Mouse (Mus musculus): Measurements from ENCODE around the gene Taf5l.
"Not testable (repeated sequence)": the region's sequence is repeated elsewhere in the genome, so short reads cannot be mapped to it uniquely, and the experiment has no call there.

The Taf5l gene

DNA sequence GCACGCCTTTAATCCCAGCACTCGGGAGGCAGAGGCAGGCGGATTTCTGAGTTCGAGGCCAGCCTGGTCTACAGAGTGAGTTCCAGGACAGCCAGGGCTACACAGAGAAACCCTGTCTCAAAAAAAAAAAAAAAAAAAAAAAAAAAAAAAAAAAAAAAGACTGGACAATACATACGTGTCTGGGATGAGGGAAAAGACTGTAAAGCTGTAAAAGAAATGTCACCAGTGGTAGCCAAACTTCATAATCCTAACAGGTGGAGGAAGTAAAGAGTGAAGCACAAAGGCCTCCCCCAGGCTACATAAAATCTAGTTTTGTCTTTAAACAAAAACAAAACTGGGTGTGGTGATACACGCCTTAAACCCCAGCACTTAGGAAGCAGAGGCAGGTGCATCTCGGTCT lies 6.9 kb downstream of the Taf5l start:
- DNase-seq (ENCODE audit: low spot score), result not testable (repeated sequence)

DNA sequence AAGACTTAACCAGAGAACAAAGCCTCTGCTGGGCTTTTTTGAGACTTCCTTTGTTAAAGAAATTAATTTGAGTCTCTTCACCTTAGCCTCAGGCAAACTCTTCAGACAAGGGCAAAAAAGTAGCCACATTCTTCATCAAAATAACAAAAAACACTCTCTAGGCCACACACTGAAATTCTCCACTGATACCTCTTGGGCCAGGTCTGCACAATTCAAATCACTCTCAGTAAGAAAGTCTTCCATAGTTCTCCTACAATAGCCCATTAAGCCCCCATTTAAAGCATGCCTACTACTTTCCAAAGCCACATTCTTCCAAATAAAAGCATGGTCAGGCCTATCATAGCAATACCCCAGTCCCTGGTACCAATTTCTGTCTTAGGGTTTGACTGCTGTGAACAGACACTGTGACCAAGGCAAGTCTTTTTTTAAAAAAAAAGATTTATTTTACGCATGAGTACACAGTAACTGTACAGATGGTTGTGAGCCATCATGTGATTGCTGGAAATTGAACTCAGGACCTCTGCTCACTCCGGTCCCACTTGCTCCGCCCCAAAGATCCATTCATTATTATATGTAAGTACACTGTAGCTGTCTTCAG lies 9.1 kb downstream of the Taf5l start:
- no peak for DNase-seq (ENCODE audit: low spot score)

DNA sequence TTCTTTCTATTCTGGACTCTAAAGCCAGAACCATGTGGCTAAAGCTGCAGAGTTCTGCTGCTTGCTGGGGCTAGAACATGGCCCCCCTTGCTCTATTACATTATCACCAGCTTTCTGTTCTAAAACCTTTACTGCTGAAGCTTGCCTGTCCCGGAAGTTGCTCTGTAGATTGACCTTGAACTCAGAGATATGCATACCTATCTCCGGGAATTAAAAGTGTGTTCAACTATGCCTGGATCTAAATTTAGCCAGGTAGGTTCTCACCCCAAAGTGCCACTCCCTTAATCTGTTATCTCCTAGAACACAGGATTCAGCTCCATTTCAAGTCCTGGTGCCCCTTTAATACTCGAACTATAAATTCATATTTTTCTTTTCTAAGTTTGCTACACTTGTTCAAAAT lies 9.6 kb downstream of the Taf5l start:
- DNase-seq (ENCODE audit: low spot score), result no peak

DNA sequence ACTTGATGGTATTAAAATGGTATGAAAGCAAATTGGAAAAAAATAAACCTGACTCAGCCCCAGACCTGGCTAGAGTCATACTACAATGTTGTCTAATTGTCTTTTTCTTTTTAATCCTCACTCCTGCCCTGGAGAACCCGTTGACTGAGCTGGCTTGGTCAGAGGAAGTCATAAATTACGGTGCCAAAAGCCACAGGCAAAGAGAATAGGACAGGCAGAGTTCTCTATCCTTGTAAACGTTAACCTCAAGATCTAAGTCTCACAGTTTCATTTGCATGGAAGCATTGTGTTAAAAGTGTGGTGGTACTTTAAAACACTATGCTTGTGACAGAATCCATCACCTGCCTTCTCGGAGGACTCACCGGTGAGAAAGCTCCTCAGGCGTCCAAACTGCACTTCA lies 13.4 kb downstream of the Taf5l start:
- DNase-seq (ENCODE audit: low spot score), result no peak

DNA sequence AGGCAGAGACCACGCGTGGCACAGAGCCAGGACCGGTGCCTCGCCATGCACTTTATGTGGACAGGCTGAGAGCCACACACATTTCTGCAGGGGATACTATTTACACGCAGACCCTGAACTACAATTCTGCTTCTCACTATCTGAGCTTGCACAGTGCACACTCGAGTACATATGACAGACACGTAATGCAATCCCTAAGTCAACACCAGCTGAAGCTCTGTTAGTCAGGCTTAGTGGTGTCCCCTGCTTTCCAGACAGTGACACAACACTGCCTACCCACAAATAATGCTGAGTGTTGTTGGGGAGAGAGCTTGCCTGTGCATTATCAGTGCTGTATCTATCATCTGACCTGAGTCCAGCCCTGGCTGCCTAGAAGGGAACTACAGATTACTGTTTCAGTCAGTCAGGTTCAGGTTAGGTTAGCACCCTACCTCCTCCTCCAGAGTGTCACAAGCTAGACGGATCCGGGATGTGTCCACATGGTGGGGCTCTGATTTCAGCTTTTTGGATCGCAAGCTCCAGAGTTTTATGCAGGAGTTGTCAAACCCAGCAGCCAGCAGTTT lies 18.6 kb downstream of the Taf5l start:
- DNase-seq (ENCODE audit: low spot score), result no peak

DNA sequence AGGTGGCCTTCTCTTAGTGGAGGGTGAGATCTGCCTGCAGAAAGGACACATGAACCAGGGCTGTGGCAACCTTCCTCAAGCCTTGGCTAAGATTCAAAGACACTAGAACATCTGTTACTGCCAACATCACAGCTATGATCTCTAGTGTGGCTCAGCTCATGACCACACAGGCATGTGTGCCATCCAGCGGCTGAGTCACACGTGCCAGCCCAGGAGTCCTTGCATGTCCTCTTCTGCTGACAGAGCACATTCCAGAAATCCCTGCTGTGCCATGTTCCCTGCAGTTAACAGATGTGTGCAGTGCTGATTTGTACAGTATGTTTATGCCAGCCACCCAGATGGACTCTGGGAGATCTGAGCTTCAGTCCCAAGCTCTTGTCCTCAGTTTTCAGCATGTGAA lies 21.6 kb downstream of the Taf5l start:
- no peak for DNase-seq (ENCODE audit: low spot score)

DNA sequence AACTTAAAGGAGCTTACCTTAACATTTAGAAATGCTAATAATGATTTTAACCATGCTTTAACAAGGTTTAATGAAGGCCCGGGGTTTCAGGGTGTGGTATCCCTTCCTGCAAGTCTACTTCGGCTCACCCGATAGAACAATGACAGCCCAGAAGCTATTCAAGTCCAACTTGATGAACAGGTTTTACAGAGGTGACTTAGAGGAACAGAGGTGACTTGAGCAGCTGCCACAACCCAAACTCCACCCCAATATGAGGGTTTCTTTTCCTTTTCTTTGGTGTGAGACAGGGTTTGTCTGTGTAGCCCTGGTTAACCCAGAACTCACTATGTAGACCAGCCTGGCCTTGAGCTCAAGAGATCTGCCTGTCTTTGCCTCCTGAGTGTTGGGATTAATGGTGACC lies 27.2 kb downstream of the Taf5l start:
- DNase-seq (ENCODE audit: low spot score), result no peak

DNA sequence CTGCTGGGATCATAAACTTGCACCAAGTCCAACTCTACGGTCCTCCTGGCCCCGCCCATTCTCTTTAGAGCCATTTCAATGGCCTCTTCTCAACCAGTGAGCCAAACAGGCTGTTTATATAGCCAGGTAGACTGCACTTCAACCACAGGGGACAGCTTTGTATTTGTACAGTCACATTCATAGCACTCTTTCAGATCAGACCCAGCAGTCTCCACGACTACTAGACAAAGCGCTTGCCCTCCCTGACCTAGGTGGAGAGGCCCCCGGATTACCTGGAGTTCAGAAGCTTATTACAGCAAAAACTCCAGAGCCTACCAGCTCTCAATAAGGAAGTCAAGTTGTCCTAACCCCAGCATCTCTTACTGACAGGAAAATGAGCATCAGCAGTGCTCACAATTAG lies 27.6 kb downstream of the Taf5l start:
- no peak for DNase-seq (ENCODE audit: low spot score)

DNA sequence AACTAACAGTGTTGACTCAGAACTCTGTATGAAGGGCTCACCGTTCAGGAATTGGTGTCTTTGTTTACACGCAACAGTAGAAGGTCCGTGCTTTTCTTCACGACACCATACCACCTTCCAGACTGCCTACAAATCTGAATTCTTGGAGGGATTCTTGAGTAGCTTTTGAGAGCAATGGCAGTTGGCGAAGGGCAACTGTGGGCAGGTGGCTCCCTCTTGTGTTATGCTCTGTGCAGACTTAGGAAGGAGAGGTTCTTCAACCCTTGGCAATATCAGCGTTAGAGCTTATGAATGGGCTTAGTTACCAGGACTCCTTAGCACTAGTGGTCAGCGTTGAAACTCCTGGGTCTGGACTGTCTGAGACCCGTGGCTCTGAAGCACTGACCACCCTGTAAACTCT lies 28.6 kb downstream of the Taf5l start:
- no peak for DNase-seq (ENCODE audit: low spot score)

DNA sequence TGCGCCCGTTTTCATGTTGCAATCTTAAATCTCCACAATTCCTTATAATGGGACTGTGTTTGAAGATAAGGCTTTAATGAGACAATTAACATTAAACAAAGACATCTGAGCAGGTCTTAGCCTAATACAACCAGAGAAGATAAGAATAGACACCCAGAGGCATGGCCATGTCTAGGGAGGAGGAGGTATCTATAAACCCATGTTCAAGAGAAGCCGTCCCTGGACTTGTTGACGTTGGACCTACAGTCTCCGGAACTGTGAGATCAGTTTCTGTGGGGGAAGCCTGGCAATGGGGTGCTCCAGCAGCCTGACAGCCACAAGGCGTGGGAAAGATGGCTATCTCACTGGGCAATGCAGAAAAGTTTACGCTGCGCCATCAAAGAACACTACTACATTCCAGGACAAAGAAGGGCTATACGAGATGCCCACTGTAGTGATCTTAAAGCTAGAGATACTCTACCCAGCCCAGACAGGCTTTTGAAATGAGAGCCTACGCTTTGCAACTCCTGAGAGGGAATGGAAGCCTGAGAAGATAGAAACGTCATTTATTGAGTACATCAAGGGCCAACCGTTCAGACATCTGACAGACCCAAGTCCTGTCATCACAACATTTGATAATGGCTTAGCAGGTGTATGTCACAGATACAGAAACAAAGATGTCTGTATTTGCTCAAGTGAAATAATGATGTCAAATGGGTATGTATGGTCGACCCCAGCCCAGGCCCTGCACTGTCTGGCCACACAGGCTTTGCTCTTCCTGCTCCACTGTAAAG lies 30.7 kb downstream of the Taf5l start:
- DNase-seq (ENCODE audit: low spot score), result no peak

DNA sequence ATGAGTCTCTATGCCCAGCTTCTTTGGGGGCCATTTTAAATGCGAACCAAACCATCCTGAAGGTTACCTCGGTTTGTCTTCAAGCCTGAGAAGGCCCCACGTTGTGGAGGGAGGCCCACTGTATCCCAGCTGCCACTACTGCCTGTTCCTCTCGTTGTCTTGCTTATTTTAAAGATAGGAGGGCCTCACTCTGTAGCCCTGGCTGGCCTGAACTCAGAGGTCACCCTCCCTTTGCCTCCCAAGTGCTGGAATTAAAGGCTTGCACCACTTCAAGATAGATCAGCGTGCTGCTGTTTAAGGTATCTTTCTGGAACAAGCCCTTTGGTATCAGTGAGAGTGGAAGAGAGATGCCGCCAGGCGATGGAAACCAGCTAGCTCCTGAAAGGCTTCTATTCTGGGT lies 32.1 kb downstream of the Taf5l start:
- DNase-seq (ENCODE audit: low spot score), result no peak

DNA sequence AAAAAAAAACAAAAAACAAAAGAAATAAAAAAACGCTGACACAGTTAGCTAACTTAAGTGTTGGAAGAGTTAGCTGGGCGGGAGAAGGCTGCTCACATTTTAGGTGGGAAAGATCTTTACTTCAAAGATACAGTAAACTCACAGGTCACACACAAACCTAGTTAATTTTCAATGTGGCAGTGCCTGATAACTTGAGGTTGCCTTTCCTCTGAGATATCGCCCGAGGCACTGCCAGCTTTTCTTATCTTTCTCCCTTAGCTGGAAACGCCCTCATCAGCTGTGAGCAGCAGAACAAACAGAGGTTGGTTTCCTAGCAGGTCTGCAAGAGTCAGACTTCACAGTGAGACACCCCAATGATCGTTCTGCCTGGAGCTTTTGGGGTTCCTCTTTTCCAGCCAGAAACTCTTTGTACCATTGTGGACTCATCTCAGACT lies 32.6 kb downstream of the Taf5l start:
- DNase-seq (ENCODE audit: low spot score), result no peak

DNA sequence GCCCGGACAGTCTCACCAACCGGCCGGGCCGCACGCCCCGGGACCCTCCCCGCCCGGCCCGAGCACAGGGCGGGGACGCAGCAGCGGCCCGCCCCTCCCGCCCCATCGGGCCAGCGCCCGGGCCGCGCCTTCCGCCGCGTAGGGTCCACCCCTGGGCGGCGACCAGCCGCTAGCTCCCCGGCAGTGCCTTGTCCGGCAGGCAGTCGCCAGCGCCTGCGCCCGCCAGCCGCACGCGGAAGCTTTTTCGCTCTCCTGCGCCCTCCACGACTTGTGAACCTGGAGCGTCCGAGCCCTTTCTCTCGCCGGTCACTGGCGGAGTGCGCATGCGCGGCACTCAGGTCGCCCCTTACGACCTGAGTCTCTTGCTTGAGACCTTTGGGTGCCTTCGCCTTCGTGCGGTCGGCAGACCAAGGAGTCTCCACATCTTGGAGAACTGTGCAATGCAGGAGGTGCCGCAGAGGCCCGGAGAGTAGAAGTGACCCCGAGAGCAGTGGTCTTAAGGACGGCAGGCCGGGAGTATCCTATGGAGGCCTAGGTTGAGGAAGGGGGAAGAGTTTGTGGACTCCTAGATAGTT lies 38.3 kb downstream of the Taf5l start, which contains the start of gene Abcb10:
TSS of gene Abcb10 (minus strand) at position 297 of the 575 bp plus-strand sequence.
- DNase-seq (ENCODE audit: low spot score), result peak; percentile 50

DNA sequence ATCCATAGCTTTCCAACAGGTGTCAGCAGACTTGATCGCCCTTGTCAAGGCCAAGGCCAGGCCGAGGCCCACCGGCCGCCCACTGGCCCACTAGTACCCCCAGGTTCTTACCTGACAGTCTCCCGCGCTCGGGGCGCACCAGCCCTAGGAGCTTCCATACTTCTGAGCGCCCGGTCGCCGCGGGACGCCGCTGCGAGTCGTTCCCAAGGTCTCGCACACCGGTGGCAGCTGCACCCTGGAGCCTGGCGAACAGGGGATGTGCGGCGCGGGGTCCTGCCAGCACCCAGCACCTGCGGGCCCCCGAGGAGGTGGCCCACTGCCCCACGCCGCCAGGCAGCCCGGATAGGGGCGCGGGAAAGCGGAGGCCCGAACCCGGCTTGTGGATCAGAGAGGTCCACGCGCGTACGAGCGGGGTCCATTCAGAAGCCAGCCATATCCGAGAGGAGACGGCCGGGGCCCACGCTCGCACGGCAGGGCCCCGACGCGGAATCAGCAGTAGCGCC lies 38.9 kb downstream of the Taf5l start:
- DNase-seq (ENCODE audit: low spot score), result no peak

DNA sequence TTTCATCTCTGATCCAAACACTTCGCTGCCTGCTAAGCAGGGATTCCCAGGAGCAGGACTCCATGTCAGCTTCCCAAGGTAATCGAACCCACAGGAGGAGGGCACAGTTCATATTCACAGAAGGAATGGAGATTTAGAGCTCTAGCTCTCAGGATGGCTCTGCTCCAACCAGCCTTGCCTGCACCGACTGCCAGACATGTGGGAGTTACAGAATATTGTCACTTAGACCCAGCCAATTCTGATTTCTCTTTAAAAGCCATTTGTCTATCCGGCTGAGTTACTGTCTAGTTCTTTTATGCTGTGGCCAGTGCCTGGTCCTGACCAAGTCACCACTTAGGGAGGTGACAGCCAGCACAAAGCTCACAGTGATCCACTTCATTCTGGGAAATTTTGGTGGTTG lies 39.5 kb downstream of the Taf5l start:
- DNase-seq (ENCODE audit: low spot score), result no peak

DNA sequence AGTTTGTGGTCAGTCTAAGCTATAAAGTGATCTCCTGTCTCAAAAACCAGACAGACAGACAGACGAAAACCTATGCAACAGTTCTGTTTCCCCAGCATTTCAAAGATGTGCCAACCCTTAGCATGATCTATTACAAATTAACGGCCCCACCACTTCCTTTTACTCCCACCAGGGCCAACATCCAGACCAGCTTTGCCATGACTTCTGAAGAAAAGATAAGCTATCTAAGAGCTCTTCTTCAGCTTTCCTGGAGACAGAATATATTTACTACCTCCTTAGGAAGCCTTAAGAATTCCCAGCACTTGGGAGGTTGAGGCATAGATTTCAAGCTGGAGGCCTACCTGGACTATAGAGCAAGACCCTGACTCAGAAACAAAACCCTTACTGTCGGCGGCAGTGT lies 41.0 kb downstream of the Taf5l start:
- DNase-seq (ENCODE audit: low spot score), result no peak

DNA sequence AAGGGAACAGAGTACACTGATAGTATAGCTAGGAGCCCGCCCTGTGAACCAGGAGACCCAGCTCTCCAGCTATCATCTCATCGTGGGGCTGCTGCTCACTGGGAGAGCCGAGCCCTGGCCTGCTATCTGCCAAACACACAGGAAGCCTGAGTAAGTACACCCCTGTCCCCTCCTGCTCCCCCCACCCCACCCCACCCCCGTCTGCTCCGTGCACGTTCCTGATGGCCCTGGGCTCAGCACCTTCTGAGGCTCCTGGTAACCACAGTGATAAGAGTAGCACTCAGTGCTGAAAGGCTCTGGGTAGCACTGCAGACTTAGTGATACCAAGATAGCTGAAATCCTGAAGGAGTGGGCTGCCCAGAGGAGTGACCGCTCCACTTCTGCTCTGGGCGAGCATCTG lies 42.3 kb downstream of the Taf5l start:
- no peak for DNase-seq (ENCODE audit: low spot score)

DNA sequence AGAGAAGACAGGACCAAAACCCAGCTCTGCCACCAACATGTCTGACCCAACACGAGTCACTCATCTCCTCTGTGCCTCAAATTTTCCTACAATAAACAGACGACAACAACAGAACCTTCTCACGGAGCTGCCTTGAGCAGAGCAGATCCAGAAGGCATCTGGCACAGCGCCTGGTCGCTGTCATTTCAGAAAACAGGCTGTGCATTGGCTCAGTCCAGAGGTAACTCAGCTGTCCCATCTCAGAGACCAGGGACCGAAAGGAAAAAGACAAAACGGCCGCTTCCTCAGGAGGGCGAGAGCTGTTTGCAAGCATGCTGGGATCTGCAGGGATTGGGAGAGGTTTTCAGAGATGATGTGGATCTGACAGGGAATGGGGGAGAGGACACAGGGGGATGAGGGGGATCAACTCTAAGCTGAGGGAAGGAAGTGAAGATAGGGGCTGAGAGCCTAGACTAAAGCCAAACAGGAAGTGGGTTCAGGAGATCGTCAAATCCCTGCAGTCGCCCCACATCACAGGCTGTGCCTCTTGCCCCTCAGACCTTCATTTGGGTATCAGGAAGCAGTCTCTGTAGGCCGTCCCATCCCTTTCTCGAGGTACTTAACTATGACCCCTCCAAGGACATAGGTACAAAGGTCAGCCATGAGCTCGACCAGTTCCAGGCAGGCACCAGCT lies 42.9 kb downstream of the Taf5l start:
- DNase-seq (ENCODE audit: low spot score), result no peak

DNA sequence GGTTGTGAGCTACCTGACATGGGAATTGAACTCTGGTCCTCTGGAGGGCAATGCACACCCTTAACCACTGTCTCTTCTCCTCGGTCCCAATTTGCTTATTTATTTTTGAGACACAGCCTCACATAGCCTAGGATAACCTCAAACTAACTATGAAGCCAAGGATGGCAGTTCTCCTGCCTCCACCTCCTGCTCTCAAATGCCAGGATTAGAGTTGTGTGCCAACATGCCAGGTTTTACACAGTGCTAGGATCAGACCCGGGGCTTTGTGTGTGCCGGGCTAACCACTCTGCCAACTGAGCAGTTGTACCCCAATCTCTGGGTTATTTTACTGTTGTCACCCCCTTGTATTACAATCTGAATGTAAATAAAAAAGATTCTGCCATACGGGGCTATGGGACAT lies 43.7 kb downstream of the Taf5l start:
- no peak for DNase-seq (ENCODE audit: low spot score)

DNA sequence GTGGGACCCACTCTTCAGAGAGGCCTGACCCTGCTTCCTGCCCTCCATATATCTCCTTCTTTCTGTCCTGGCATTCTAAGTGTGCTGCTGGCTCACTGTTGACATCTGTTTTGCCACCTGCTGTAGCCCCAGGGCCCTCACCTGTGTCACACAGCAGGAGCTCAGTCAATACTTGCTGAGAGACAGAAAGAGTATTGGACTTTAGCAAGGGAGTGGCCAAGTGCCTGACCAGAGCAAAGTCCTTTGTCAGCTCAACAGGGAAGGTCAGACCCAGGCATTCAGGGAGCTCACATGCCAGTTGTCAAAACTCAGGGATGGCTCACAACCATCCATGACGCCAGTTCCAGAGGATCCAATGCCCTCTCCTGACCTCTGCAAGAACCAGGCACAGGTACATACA lies 47.7 kb downstream of the Taf5l start:
- no peak for DNase-seq (ENCODE audit: low spot score)

DNA sequence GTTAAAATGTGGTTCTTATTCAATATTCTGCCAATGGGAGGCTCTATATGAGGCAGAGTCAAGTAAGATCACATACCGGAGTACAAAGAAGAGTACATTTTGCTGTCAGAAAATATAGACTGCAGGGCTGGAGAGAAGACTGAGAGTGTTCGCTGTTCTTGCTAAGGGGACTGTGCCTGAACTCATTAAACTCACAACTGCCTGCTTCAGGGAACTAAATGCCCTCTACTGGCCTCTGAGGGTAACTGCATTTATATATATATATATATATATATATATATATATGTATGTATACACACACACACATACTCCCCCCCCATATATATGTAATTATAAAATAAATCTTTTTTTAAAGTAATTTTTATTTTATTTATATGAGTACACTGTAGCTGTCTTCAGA lies 54.3 kb downstream of the Taf5l start:
- no peak for DNase-seq (ENCODE audit: low spot score)

DNA sequence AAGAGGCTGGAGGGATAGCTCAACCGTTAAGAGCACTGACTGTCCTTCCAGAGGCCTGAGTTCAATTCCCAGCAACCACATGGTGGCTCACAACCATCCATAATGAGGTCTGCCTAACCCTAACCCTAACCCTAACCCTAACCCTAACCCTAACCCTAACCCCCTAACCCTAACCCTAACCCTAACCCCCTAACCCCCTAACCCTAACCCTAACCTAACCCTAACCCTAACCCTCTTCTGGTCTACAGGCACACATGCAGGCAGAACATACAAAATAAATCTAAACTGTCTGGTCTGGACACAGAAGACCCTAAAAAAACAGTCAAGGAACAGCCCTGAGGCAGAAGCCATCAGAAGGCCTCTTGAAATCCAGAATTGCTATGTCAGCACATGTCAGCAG lies 59.8 kb downstream of the Taf5l start:
- no peak for DNase-seq (ENCODE audit: low spot score)

DNA sequence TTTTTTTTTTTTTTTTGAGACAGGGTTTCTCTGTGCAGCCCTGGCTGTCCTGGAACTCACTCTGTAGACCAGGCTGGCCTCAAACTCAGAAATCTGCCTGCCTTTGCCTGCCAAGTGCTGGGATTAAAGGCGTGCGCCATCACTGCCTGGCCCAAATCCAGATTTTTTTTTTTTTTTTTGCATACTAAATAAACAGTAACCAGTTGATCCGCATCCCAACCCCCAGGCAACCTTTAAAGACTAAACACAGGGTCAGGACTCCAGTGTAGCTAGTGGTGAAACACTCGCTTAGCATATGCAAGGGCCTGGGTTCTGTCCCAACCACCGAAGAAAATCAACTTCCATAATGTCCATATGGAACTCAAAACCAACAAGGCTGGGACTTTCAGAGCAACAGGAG lies 60.6 kb downstream of the Taf5l start:
- DNase-seq (ENCODE audit: low spot score), result not testable (repeated sequence)

All from urinary bladder, postnatal 10 days (tissue).